Mouse (Mus musculus) layer of hippocampus, adult 9-11 months (tissue): ENCODE data around the gene Wfikkn2.

ENCODE experiments used
- DNase-seq: peaks from one replicate; pipeline ENCODE4 v3.0.0; 2022

Wfikkn2 gene

DNA sequence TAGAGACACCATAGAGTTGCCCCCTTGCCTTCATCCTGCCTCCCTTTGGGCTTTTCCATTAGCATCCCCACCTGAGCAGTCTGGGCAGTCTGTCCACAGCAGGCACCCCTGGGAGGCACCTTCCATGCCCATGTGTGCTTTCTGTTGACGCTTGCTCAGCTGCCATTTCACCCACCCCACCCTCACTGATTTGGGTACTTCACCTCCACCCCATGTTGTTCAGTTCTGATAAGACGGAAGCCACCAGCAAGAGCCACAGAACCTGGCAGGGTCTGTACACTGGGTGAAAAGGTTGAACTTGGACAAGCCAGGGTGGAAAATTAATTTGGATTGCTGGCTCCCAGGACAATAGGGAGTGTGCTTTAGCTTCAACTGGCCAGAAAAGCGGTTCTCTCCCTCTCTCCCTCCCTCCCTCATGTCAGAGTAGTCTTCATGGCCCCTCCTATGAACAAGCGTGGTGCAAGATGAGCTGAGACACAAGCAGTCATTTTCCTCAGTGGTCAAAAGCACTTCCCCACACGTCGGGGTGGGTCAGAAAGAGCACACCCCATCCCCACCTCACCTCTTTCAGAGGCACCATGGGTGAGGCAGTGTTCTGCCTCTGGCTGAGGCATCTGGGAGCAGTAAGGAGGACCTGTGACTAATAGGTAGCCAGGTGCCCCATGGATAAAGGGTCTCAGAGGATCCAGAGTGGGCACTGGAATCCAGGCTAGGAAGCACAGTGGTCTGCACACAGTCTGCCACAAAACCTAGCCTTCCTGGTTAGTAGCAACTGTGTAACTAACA is 16.0 kb upstream of the Wfikkn2 start:
- no peak for DNase-seq

GRCm38 (mm10) chr11:94259814-94260213 is 14.0 kb upstream of the Wfikkn2 start:
- no peak for DNase-seq

DNA sequence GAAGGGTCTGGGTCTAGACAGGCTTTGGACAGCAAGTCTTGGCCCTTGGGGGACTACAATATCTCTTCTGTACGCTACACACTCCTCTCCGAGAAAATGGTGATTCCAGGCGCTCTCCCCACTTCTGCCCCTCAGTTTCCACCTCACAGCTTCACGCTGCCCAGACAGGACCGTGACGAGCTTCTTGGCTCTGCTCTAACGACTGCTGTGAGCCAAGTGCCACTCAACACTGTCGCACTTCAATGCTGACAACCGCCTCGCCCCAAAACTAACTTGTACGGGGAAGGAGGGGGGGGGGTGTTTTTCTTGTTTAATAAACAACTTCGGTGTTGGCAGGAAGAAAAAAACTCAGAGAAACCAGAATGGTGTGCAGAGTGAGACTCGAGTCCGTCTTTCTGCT is 12.2 kb upstream of the Wfikkn2 start:
- DNase-seq, result no peak

GRCm38 (mm10) chr11:94255733-94256132 is 9.9 kb upstream of the Wfikkn2 start:
- DNase-seq, result no peak

GRCm38 (mm10) chr11:94253691-94254090 is 7.9 kb upstream of the Wfikkn2 start:
- DNase-seq, result no peak

- DNase-seq, result no peak
These were observed 7.4 kb upstream of the Wfikkn2 start for GRCm38 (mm10) chr11:94253156-94253555.

DNA sequence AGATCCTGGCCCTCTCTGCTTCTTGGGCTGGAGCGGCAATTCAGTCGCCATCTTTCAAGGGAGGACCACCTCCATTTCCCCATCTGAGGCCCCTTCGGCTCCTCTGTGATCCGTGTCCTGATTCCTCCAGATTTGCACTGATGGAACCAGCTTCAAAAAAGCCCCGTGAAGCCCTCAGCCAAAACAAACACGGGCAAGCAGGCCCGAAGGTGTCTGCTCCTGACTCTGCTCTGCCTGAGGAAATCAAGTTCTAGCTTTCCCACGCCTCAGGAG is 920 bp upstream of the Wfikkn2 start:
- no peak for DNase-seq

GRCm38 (mm10) chr11:94244385-94244784 is 1.4 kb downstream of the Wfikkn2 start:
- DNase-seq, result no peak

GRCm38 (mm10) chr11:94243422-94244180 is 2.2 kb downstream of the Wfikkn2 start:
- DNase-seq, result no peak

DNA sequence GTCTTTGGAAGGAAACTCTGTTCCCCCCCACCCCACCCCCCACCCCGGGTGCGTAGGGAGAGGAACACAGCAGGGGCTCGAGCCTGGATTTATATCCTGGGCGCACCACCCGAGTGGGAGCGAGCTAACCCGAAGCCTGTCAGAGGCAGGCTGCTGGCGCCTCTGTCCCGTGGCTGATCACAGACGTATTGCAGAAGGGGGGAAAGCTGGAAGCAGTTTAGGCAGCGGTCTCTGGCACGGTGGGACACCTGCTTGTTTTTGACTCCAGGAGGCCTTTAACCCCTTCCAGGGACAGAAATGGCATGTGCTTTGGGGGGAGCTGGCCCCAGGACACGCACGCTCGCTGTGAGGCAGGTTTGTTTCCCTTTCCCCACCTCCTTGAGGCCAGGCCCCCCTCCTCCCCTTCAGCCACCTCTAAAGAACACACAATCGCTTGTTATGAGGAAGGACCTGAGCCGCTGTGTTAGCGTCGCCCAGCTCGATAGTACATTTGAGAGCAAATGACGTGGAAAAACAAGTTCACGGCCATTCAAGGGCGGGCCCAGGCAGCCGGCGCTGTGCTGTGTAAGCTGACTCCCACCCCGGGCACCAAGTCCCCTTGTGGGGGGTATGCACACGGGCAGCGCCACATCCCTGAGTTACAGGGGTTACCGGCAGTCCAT is 2.9 kb downstream of the Wfikkn2 start:
- DNase-seq, result no peak

DNA sequence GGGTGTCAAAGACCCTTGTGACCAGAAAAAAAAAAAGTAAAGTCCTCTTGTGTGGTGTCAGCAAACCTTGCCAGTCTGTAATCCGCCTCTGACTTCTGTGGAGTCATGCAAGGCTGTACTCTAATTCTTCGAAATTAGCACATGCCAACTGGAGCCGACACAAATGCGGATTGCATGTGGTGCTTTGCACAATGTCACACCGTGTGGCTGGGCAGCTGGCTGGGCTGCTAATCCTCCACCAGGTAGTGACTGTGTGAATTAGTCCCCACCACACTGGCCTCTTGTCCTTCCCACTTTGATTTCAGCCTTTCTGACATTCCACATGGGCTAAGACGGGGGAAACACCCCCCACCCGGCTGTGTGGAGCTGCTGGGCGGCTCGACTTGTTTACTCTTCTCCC is 6.1 kb downstream of the Wfikkn2 start:
- no peak for DNase-seq

DNA sequence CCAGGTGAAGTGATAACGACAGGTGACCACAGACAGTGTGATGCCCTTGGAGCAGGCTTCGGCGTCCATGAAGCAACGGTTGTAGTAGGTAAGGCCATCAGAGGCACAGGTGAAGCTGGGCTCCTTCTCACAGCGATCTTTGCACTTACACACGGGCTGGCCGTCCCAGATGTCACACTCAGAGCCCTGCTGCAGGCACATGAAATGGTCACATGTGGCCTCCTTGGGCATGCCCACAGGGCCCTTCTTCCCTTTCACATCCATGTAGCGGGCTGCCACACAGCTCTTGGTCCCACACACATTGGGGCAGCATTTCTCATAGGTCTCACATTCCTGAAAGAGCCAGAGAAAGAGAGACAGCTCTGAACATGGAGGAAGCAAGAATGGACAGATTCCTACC is 7.0 kb downstream of the Wfikkn2 start:
- DNase-seq, result no peak

GRCm38 (mm10) chr11:94236074-94236473 is 9.7 kb downstream of the Wfikkn2 start:
- DNase-seq, result peak; percentile 83

DNA sequence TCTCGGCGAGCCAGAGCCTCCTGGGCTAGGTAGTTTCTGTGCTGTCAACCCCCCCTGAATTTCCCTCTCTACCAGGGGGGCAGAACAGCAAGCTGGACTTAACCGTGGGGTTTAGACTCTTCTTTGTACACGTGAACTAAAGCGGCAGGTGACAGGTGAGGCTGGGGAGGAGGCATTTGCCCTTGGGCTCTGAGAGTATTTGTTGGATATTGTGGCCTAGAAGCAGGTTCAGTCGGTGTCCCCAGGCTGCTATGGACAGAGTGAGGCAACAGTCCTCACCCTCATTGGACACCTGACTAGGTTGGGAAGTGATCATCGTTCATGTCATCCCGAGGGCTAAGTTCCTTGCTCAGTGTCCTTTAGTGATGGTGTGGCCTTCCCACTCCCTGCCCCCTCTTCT is 10.9 kb downstream of the Wfikkn2 start:
- no peak for DNase-seq

- no peak for DNase-seq
These were observed 11.4 kb downstream of the Wfikkn2 start for GRCm38 (mm10) chr11:94234380-94234779.

GRCm38 (mm10) chr11:94233405-94233804 is 12.4 kb downstream of the Wfikkn2 start:
- DNase-seq, result peak; percentile 84

GRCm38 (mm10) chr11:94231821-94232552 is 13.8 kb downstream of the Wfikkn2 start:
- DNase-seq, result no peak

- no peak for DNase-seq
These were observed 15.6 kb downstream of the Wfikkn2 start for GRCm38 (mm10) chr11:94230244-94230643.

GRCm38 (mm10) chr11:94229207-94229960 is 16.4 kb downstream of the Wfikkn2 start:
- DNase-seq, result no peak

DNA sequence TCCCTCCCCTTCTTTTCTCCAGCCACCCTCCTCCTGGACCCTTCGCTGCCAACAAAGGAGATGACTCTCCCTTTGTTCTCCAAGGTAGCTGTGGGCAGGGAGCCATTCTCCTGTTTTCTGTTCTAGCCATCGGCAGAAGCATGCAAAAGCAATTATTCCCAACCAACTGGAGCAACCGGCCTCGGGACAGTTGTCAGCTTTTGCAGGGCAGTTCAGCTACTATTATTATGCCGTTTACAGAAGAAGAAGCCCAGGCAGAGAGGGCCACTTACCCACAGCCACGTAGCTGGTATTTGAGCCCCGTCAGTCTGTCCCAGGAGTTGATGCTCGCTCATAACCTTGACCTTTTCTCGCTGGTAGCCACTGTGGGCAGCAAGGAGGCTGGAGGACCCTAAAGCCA is 17.4 kb downstream of the Wfikkn2 start:
- DNase-seq, result no peak

DNA sequence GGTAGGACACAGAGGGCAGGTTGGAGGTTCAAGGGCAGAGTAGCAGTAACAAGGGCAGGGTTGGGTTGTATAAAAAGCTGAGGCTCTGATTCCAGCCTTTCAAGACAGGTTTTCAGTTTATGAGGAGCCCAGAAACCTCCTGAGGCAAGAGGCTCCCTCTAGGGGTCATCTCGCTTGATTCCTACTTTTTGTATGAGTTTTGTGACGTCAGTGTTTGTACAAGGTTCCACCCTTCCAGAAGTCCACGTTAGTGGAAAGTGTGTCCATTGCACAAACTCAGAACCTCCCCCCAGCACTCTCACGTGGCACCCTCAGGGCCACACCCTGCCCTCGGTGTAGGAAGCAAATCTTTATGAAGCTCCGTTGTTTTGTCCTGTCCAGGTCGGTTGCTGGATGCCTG is 19.8 kb downstream of the Wfikkn2 start:
- DNase-seq, result no peak

- no peak for DNase-seq
These were observed 22.3 kb downstream of the Wfikkn2 start for GRCm38 (mm10) chr11:94223531-94223930.

DNA sequence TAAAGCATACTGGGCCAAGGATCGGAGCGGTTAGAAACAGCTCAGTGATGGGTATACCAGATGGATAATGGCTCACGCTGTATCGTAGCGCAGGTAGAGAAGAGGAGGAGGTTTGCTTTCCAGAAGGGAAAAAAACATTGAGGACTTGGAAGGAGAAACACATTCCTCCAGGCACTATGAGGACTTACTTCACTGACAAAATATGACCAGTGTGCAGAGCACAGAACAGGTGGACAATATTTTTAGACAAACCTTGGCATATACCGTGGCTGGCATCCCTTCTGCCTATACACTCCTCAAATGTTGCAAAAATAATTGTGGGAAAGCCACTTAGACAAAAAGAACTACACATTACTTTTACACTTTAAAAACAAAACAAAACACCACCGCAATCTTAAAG is 24.5 kb downstream of the Wfikkn2 start:
- DNase-seq, result no peak
